Mouse (Mus musculus) liver (tissue): ENCODE data around the gene Zfp629.
A peak's percentile ranks its signal among the peaks of the same experiment; 100 is the strongest.

Experiments
- DNase-seq: peaks from one replicate; pipeline ENCODE4 v3.0.0-alpha.2; 2020; ENCODE audit warnings: mixed read lengths

Zfp629 gene

DNA sequence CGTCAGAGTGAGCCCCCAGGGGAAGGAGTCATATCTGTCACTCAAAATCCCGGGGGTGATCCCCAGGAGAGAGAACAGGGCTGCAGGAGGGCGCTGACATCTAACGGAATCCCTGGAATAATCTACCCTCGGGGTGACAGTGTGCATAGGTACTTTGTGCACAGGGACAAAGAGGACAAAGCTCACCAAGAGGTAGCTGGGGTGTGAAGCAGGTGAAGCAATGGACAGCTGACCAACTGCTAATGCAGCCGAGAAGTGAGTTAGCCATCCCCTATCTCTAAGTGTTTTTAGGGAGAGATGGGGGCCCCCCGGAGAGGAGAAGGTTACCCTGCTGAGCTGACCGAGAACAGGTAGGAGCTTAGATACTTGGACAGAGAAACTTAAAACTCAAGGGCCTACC lies 1.5 kb downstream of the Zfp629 start:
- no peak for DNase-seq

- no peak for DNase-seq
Observed at GRCm38 (mm10) chr7:127613501-127613900, 2.1 kb downstream of the Zfp629 start.

- no peak for DNase-seq
Observed at GRCm38 (mm10) chr7:127611561-127611960, 4.0 kb downstream of the Zfp629 start.

- DNase-seq = no peak
Observed at GRCm38 (mm10) chr7:127611011-127611410, 4.6 kb downstream of the Zfp629 start.

GRCm38 (mm10) chr7:127607150-127607549 lies 8.4 kb downstream of the Zfp629 start:
- no peak for DNase-seq

GRCm38 (mm10) chr7:127604256-127604655 lies 11.3 kb downstream of the Zfp629 start:
- no peak for DNase-seq

- no peak for DNase-seq
Observed at GRCm38 (mm10) chr7:127602903-127603302, 12.7 kb downstream of the Zfp629 start.

- DNase-seq = no peak
Observed at GRCm38 (mm10) chr7:127601735-127602134, 13.9 kb downstream of the Zfp629 start.

DNA sequence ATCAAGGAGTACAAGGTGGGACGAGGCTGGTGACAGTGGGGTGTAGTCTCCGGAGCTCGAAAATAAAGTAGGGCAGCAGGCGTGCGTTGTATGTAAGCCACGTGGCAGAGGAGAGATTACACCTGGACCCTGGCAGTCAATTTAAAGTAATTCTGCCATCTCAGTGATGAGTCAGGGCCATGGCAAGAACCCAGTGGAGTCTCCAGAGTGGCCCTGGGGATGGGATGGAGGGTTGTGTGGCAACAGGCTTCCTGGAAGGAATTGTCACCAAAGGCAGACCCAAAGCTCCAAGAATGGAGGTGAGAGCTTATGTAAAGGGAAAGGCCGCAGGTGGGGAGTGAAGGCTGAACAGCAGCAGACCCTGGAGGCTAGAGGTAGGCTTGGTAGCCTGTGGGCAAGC lies 15.0 kb downstream of the Zfp629 start:
- DNase-seq = no peak

DNA sequence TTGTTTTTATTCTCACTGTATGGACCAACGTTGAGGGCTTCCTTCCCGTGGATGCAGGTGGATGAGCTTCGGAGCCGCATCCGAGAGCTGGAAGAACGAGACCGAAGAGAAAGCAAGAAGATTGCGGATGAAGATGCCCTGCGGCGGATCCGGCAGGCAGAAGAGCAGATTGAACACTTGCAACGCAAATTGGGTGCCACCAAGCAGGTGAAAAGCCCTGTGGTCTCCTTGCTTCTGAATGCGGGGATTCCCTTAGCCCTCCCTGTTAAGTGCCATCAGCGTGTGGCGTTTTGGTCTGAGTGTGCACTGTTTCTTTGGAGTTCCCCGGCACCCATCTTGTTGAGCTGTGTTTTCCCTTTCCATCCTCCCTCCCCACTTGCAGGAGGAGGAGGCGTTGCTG lies 18.9 kb downstream of the Zfp629 start:
- DNase-seq = no peak

DNA sequence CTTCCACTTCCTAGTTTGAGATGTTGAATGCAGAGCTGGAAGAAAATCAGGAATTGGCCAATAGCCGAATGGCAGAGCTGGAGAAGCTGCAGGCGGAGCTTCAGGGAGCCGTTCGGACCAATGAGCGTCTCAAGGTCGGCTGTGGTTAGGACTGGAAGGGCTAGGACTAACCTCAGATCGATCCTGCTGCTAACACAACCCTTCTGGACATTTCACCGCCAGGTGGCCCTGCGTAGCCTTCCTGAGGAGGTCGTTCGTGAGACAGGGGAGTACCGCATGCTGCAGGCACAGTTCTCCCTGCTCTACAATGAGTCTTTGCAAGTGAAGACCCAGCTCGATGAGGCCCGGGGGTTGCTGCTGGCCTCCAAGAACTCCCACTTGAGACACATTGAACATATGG lies 23.0 kb downstream of the Zfp629 start:
- no peak for DNase-seq

DNA sequence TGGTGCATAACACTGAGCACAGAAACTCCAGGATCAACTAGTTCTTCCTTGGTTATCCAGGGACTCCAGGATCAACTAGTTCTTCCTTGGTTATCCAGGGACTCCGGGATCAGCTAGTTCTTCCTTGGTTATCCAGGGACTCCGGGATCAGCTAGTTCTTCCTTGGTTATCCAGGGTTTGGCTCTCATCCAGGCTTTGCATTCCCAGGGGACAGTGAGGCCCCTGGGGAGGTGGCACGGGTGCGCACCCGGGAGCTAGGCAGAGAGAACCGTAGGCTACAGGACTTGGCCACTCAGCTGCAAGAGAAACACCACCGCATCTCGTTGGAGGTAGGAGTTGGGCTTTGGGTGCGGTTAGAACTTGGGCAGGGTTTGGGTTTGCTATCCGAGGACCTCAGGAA lies 24.5 kb downstream of the Zfp629 start:
- no peak for DNase-seq

DNA sequence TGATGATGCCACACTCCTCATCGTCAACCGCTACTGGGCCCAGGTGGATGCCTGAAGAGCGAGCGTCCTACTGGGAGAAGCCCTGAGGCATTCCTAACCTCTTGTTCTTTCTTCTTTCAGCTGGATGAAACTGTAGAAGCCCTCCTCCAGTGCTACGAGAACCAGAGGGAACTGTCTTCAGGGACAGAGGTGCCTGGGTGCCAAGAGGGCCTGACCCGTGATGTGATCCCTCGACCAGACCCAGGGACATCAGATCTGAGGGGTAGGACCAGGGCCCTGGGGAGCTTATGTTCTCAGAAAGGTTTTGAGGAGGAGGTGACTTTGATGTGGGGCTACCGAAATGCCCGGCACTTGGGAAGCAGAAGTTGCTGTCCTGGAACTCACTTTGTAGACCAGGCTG lies 26.0 kb downstream of the Zfp629 start:
- DNase-seq = no peak

DNA sequence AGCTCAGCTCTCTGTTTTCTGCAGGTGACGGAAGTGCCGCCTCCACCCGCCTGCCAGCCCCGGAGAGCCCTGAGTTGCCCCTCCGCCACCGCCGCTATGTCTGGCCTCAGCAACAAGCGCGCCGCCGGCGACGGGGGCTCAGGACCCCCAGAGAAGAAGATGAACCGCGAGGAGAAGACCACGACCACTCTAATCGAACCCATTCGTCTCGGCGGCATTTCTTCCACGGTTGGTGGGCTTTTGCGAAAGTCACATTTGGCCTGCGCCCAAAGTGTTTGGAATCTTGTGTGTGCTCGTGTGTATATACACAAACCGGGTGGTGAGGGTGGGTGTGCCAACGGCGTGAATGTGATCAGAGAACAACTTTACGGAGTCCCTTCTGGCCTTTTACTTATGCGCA lies 26.7 kb downstream of the Zfp629 start:
- no peak for DNase-seq

DNA sequence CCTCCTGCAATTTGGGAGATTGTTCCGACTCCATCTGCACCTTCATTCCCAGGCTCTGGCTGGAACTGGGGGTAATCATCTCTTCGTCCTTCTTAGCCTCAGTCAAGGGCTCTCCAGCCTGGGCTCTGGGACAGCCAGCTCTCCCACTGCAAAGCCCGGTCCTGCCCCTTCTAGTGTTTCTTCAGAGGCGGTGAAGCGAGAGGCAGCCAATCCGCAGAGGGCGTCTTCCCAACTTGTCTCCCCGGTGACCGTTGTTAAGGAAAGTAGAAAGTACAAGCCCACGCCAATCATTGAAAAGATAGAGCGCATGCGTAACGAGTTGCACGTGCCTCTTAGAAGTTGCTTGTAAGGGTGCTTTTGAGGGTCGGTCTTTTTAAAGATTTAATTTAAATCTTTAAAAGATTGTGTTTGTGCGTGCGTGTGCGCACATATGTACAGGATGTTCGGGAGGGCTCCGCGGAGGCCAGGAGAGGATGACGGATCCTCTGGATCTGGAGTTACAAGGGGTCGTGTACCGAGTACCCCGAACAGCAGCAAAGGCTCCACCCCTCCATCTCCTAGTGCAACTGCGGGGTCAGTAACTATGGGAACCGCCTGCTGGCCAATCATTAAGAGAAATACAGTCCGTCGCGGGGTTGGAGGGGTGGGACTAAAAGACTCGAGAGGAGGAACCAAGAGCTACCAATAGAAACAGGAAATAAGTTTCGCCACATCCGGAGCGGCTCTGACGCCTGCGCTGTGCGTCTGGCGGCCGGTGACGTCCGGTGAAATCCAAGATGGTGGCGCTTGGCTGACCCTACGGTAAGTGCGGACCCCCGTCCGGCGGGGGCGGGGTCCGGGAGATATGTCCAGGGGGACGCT lies 27.4 kb downstream of the Zfp629 start, which contains the start of the genes Ccdc189 and Rnf40:
Ccdc189 (minus strand) TSS at position 585 of the 861 bp plus-strand sequence.
Rnf40 (plus strand) TSS at position 757 of the 861 bp plus-strand sequence.
- DNase-seq = peak; percentile 94

DNA sequence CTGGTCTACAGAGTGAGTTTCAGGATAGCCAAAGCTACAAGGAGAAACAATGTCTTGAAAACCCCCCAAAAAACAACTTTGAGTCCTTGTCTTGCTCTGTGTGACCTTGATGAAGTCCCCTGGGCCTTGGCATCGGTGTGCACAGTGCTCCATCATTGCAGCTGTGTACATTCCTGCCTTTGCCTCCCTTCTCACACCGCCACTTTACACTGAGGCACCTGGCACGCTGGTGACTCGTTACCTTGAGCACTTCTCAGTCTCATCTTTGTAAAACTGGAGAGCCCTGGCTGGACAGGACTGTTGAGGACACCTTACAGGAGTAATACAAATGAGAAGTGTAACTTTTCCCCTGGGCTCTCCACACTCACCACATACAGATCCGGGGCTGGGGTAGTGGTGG lies 28.4 kb downstream of the Zfp629 start:
- no peak for DNase-seq

- DNase-seq = peak; percentile 78
Observed at GRCm38 (mm10) chr7:127586149-127586548, 29.4 kb downstream of the Zfp629 start.

GRCm38 (mm10) chr7:127585031-127585430 lies 30.6 kb downstream of the Zfp629 start:
- no peak for DNase-seq

DNA sequence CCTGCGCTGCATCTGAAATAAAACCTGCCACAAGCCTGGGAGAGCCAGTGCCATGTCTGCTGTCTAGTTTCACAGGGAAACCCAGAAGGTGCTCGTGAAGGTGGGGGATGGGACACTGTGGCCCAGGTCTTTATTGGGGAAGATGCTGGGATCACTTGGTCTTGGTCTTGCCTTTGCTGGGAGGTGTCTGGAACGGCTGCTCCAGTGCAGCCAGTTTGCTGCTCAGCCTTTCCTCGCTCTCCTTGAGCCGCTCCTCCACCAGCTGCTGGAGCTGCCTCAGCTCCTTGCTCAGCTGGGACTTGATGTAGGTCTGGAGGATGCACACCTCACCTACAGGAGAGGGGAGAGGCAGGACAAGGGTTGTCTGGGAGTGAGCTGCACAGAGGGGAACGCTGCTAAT lies 32.3 kb downstream of the Zfp629 start:
- no peak for DNase-seq

DNA sequence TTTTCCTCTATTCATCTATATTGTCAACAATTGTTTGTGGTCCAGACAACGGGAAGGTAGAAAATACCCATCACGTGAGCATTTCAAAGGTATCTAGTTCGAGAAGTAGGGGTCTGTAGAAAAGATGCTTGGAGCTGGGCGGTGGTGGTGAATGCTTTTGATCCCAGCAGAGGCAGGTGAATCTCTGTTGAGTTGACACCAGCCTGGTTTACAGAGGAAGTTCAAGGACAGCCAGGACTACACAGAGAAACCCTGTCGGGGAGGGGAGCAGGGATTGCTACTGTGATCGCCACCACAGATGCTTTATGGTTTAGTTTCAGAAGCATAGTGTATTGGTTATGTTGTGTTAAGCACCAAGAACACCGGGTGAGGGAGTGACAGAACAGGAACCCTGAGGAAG lies 41.5 kb downstream of the Zfp629 start:
- no peak for DNase-seq

DNA sequence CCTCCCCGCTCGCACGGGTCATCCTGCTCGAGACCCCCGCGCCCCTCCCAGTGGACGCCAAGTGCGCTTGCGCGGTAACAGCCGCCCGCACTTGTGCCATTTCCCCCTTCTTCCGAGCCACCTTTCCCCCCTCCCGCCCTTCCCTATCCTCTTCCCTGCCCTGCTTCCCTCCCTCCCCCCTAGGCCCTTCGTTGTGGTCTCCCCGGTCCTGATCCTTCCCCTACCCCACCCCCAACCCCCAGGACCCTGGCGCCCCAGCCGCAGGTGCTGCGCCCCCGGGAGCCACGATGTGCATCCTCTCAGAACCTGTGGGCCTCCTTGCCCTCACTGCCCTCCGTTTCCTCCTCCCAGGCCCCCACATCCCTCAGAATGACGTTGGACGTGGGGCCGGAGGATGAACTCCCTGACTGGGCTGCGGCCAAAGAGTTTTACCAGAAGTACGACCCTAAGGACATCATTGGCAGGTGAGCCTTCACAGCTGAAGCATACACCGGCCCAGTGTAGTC lies 42.0 kb downstream of the Zfp629 start:
- DNase-seq = no peak

DNA sequence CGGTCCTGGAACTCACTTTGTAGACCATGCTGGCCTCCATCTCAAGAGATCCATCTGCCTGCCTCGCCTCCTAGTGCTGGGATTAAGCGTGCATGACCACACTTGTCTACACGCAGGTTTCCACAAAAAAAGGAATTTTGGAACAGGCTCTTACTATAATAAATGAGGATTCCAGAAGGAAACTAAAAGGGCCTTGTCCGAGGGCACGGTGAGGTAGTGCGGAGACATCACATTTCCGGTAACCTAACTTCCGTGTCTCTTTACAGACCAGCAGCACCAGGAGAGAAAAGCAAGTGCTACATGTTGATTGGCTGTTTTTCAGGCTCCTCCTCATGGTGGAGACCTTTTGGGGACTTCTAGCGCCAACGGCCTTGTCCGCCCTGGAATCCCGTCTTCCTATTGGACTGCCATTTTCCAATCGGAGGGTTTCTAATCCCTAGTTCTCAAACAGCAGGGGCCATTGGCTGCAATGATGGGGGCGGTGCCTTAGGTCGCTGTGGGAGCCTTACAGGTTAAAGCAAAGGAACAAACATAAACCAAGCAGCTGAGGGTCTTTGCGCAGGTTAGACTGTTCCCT lies 42.6 kb downstream of the Zfp629 start, which contains the start of gene Phkg2:
Phkg2 (plus strand) TSS at position 446 of the 577 bp plus-strand sequence.
- DNase-seq = peak; percentile 92

GRCm38 (mm10) chr7:127564381-127565150 lies 51.0 kb downstream of the Zfp629 start:
- DNase-seq = no peak
